Mouse (Mus musculus): Measurements from ENCODE around the gene BC052040.

Gene BC052040

GRCm38 (mm10) chr2:115601280-115601679 lies 19.8 kb downstream of the BC052040 start:
- DNase-seq (ENCODE audit: low spot score in 2 of 2): no peak

- no peak for DNase-seq (ENCODE audit: low spot score in 2 of 2)
These were observed 20.6 kb downstream of the BC052040 start for GRCm38 (mm10) chr2:115602116-115602515.

- no peak for DNase-seq (ENCODE audit: low spot score in 2 of 2)
These were observed 22.6 kb downstream of the BC052040 start for GRCm38 (mm10) chr2:115604132-115604531.

- no peak for DNase-seq (ENCODE audit: low spot score in 2 of 2)
These were observed 24.4 kb downstream of the BC052040 start for GRCm38 (mm10) chr2:115605829-115606336.

- no peak for DNase-seq (ENCODE audit: low spot score in 2 of 2)
These were observed 27.5 kb downstream of the BC052040 start for GRCm38 (mm10) chr2:115609020-115609419.

GRCm38 (mm10) chr2:115610092-115610491 lies 28.6 kb downstream of the BC052040 start:
- DNase-seq (ENCODE audit: low spot score in 2 of 2): no peak

GRCm38 (mm10) chr2:115610503-115610902 lies 29.0 kb downstream of the BC052040 start:
- DNase-seq (ENCODE audit: low spot score in 2 of 2): no peak

- no peak for DNase-seq (ENCODE audit: low spot score in 2 of 2)
These were observed 32.5 kb downstream of the BC052040 start for GRCm38 (mm10) chr2:115613830-115614520.

GRCm38 (mm10) chr2:115628471-115628870 lies 47.0 kb downstream of the BC052040 start:
- no peak for DNase-seq (ENCODE audit: low spot score in 2 of 2)

- no peak for DNase-seq (ENCODE audit: low spot score in 2 of 2)
These were observed 49.5 kb downstream of the BC052040 start for GRCm38 (mm10) chr2:115631031-115631434.

- no peak for DNase-seq (ENCODE audit: low spot score in 2 of 2)
These were observed 50.3 kb downstream of the BC052040 start for GRCm38 (mm10) chr2:115631826-115632225.

GRCm38 (mm10) chr2:115650203-115650602 lies 68.7 kb downstream of the BC052040 start:
- no peak for DNase-seq (ENCODE audit: low spot score in 2 of 2)

GRCm38 (mm10) chr2:115659712-115660111 lies 78.2 kb downstream of the BC052040 start:
- no peak for DNase-seq (ENCODE audit: low spot score in 2 of 2)

- no peak for DNase-seq (ENCODE audit: low spot score in 2 of 2)
These were observed 79.0 kb downstream of the BC052040 start for GRCm38 (mm10) chr2:115660213-115661120.

- no peak for DNase-seq (ENCODE audit: low spot score in 2 of 2)
These were observed 86.0 kb downstream of the BC052040 start for GRCm38 (mm10) chr2:115667516-115667915.

- no peak for DNase-seq (ENCODE audit: low spot score in 2 of 2)
These were observed 91.6 kb downstream of the BC052040 start for GRCm38 (mm10) chr2:115673054-115673660.

- no peak for DNase-seq (ENCODE audit: low spot score in 2 of 2)
These were observed 97.3 kb downstream of the BC052040 start for GRCm38 (mm10) chr2:115678786-115679185.

GRCm38 (mm10) chr2:115685250-115685649 lies 103.7 kb downstream of the BC052040 start:
- DNase-seq (ENCODE audit: low spot score in 2 of 2): no peak

GRCm38 (mm10) chr2:115687612-115688011 lies 106.1 kb downstream of the BC052040 start:
- DNase-seq (ENCODE audit: low spot score in 2 of 2): no peak

- DNase-seq (ENCODE audit: low spot score in 2 of 2): no peak
These were observed 106.8 kb downstream of the BC052040 start for GRCm38 (mm10) chr2:115688282-115688681.

GRCm38 (mm10) chr2:115693841-115694240 lies 112.3 kb downstream of the BC052040 start:
- DNase-seq (ENCODE audit: low spot score in 2 of 2): no peak

- no peak for DNase-seq (ENCODE audit: low spot score in 2 of 2)
These were observed 112.9 kb downstream of the BC052040 start for GRCm38 (mm10) chr2:115694386-115694785.

All from spleen, postnatal 36 days (tissue).